Mouse (Mus musculus): ENCODE measurements around the gene Fh1.

- TF ChIP-seq CTCF (IDR thresholded peaks at IDR 0.05; ENCODE audit: low read depth, low read length), result no peak
- TF ChIP-seq POLR2A (IDR thresholded peaks at IDR 0.05; ENCODE audit: extremely low read depth, insufficient read depth, low read length), result no peak
Observed at GRCm38 (mm10) chr1:175561806-175562205, 63.6 kb downstream of the Fh1 start.
